Mouse (Mus musculus) hindbrain, embryonic 16.5 days (tissue): ENCODE measurements around the gene Mtus2. TPM values are rescaled to one million over a fixed set of nuclear protein-coding genes. Genes with fewer than 3 reads are reported as not detected.
"Not testable (repeated sequence)": the region's sequence is repeated elsewhere in the genome, so short reads cannot be mapped to it uniquely, and the experiment has no call there.

ENCODE experiments used
- ATAC-seq: fragments of 200-750 bp; cut with Nextera tagmentation; 2 replicates; pipeline ENCODE4 v1.8.0; 2017; ENCODE audit warnings: moderate TSS enrichment, moderate library complexity
- H3K27ac ChIP-seq: fragments of 300-500 bp; sonication (generic); 2 replicates; pipeline ENCODE4 v1.5.1; 2014; ENCODE audit warnings: low read depth, mild to moderate bottlenecking, control low read depth, low read length, moderate library complexity
- H3K27me3 ChIP-seq: fragments of 300-500 bp; sonication (generic); replicated peaks from 2 replicates; pipeline ENCODE4 v1.6.1; 2014; ENCODE audit warnings: low read length; ENCODE audit not compliant: control insufficient read depth, insufficient read depth
- H3K36me3 ChIP-seq: fragments of 300-500 bp; sonication (generic); 2 replicates; pipeline ENCODE4 v1.6.1; 2014; ENCODE audit warnings: mild to moderate bottlenecking, low read length, moderate library complexity, mixed read lengths; ENCODE audit not compliant: control insufficient read depth, insufficient read depth
- H3K4me1 ChIP-seq: fragments of 300-500 bp; sonication (generic); 2 replicates; pipeline ENCODE4 v1.6.1; 2014; ENCODE audit warnings: low read depth, low read length; ENCODE audit not compliant: control insufficient read depth, insufficient read depth
- H3K4me2 ChIP-seq: fragments of 300-500 bp; sonication (generic); 2 replicates; pipeline ENCODE4 v1.6.1; 2014; ENCODE audit warnings: mild to moderate bottlenecking, low read length, control low read depth, moderate library complexity
- H3K4me3 ChIP-seq: fragments of 300-500 bp; sonication (generic); 2 replicates; pipeline ENCODE4 v1.5.1; 2014; ENCODE audit warnings: mild to moderate bottlenecking, low read length, control low read depth, moderate library complexity
- H3K9ac ChIP-seq: fragments of 300-500 bp; sonication (generic); 2 replicates; pipeline ENCODE4 v1.6.1; 2014; ENCODE audit warnings: low read depth, mild to moderate bottlenecking, control low read depth, low read length, moderate library complexity
- H3K9me3 ChIP-seq: fragments of 300-500 bp; sonication (generic); 2 replicates; pipeline ENCODE4 v1.6.1; 2014; ENCODE audit warnings: mild to moderate bottlenecking, low read length, moderate library complexity; ENCODE audit not compliant: control insufficient read depth
- WGBS: fragments of 180-500 bp; shearing (Covaris S2); extraction: QIAGEN DNeasy Blood & Tissue Kit; methylation state at CpG from one replicate; pipeline ENCODE4 v1.1.7; 2014; 5-methylcytosine and 5-hydroxymethylcytosine counted together
- polyA plus RNA-seq: library from polyadenylated mRNA; unstranded; fragments of >200 nt; fragmentation: Nextera tagmentation; extraction: Ambion mirVana; gene quantifications from 2 replicates; pipeline ENCODE4 v1.2.1, GENCODE M21; 2015

The Mtus2 gene
- polyA plus RNA-seq, 1 experiment from 2014 or later: 34.8 TPM

GRCm38 (mm10) chr5:147924621-147925020 lies 32.5 kb upstream of the Mtus2 start:
- ATAC-seq: no peak
- Histone ChIP-seq H3K36me3 (no peaks in the 10 kb centered on the region), H3K4me3 (no peak overlapping the region), H3K9me3 (no peaks in the 10 kb centered on the region), H3K27me3 (no peaks in the 10 kb centered on the region), H3K4me1 (no peaks in the 10 kb centered on the region), H3K9ac (no peak overlapping the region), H3K4me2 (no peak overlapping the region), H3K27ac (no peak overlapping the region)
- 86% methylated on average over 5 of the region's 5 CpGs for WGBS

- no peak for ATAC-seq
- WGBS: 69% methylated on average over 15 of the region's 15 CpGs
- H3K4me1 ChIP-seq: no peaks in the 10 kb centered on the region
Observed at GRCm38 (mm10) chr5:147925935-147926604, 31.1 kb upstream of the Mtus2 start.

GRCm38 (mm10) chr5:147928668-147929497 lies 28.2 kb upstream of the Mtus2 start:
- no peak for ATAC-seq
- H3K4me3 ChIP-seq: no peak overlapping the region
- 82% methylated on average over 7 of the region's 7 CpGs for WGBS

More at GRCm38 (mm10) chr5:147925935-147926604, 31.1 kb upstream of the Mtus2 start:
- Histone ChIP-seq H3K4me3 (no peak overlapping the region), H3K36me3 (no peaks in the 10 kb centered on the region), H3K9me3 (no peaks in the 10 kb centered on the region), H3K27ac (no peak overlapping the region), H3K27me3 (no peaks in the 10 kb centered on the region), H3K4me2 (no peak overlapping the region), H3K9ac (no peak overlapping the region)

GRCm38 (mm10) chr5:147935096-147935495 lies 22.0 kb upstream of the Mtus2 start:
- Histone ChIP-seq H3K4me2 (no peak overlapping the region), H3K27me3 (no peaks in the 10 kb centered on the region), H3K4me1 (no peaks in the 10 kb centered on the region), H3K9ac (no peak overlapping the region), H3K36me3 (no peaks in the 10 kb centered on the region), H3K4me3 (no peak overlapping the region), H3K27ac (no peak overlapping the region), H3K9me3 (no peaks in the 10 kb centered on the region; the same call in 1 of the 2 replicates)
- 88% methylated on average over 13 of the region's 13 CpGs for WGBS
- no peak for ATAC-seq

More at GRCm38 (mm10) chr5:147928668-147929497, 28.2 kb upstream of the Mtus2 start:
- Histone ChIP-seq H3K4me1 (no peaks in the 10 kb centered on the region), H3K27ac (no peak overlapping the region), H3K27me3 (no peaks in the 10 kb centered on the region), H3K9ac (no peak overlapping the region), H3K36me3 (no peaks in the 10 kb centered on the region), H3K9me3 (no peaks in the 10 kb centered on the region), H3K4me2 (no peak overlapping the region)

- no peak overlapping the region for H3K4me3 ChIP-seq
- no peaks in the 10 kb centered on the region for H3K36me3 ChIP-seq
- WGBS: 69% methylated on average over 5 of the region's 5 CpGs
- H3K4me1 ChIP-seq: no peaks in the 10 kb centered on the region
- ATAC-seq: no peak
- no peaks in the 10 kb centered on the region; the same call in none of the 2 replicates for H3K9me3 ChIP-seq
- no peak overlapping the region for H3K9ac ChIP-seq
- no peak overlapping the region for H3K4me2 ChIP-seq
- H3K27ac ChIP-seq: no peak overlapping the region
- H3K27me3 ChIP-seq: no peaks in the 10 kb centered on the region
Observed at GRCm38 (mm10) chr5:147939226-147939625, 17.9 kb upstream of the Mtus2 start.

- no peak overlapping the region for H3K9ac ChIP-seq
- ATAC-seq: no peak
Observed at GRCm38 (mm10) chr5:147945000-147945666, 12.0 kb upstream of the Mtus2 start.

GRCm38 (mm10) chr5:147949881-147950280 lies 7.2 kb upstream of the Mtus2 start:
- H3K9me3 ChIP-seq: no peaks in the 10 kb centered on the region
- no peaks in the 10 kb centered on the region for H3K4me1 ChIP-seq
- peak overlapping the region; percentile 12; the same call in 1 of the 2 replicates for H3K4me2 ChIP-seq
- no peaks in the 10 kb centered on the region for H3K27me3 ChIP-seq
- H3K9ac ChIP-seq: no peak overlapping the region
- no peak overlapping the region for H3K27ac ChIP-seq
- WGBS: 65% methylated on average over 14 of the region's 14 CpGs
- no peak overlapping the region for H3K4me3 ChIP-seq
- no peak for ATAC-seq
- no peaks in the 10 kb centered on the region for H3K36me3 ChIP-seq

More at GRCm38 (mm10) chr5:147945000-147945666, 12.0 kb upstream of the Mtus2 start:
- Histone ChIP-seq H3K36me3 (no peaks in the 10 kb centered on the region), H3K27me3 (no peaks in the 10 kb centered on the region), H3K4me1 (no peaks in the 10 kb centered on the region), H3K4me2 (no peak overlapping the region), H3K4me3 (no peak overlapping the region), H3K27ac (no peak overlapping the region), H3K9me3 (no peaks in the 10 kb centered on the region; the same call in 1 of the 2 replicates)
- 41% methylated on average over 5 of the region's 5 CpGs for whole genome bisulfite sequencing

- Histone ChIP-seq H3K36me3 (no peaks in the 10 kb centered on the region), H3K4me2 (no peak overlapping the region), H3K27ac (no peak overlapping the region), H3K4me1 (peaks cover 4% of the 10 kb centered on the region), H3K27me3 (no peaks in the 10 kb centered on the region; the same call in 1 of the 2 replicates), H3K4me3 (no peak overlapping the region), H3K9ac (no peak overlapping the region), H3K9me3 (no peaks in the 10 kb centered on the region)
- no peak for ATAC-seq
- 43% methylated on average over 2 of the region's 2 CpGs for WGBS
Observed at GRCm38 (mm10) chr5:147951751-147952150, 5.4 kb upstream of the Mtus2 start.

GRCm38 (mm10) chr5:147953181-147953580 lies 3.9 kb upstream of the Mtus2 start:
- H3K9me3 ChIP-seq, H3K9ac ChIP-seq, H3K27me3 ChIP-seq, ATAC-seq, H3K4me2 ChIP-seq, H3K4me3 ChIP-seq, H3K4me1 ChIP-seq, H3K36me3 ChIP-seq, H3K27ac ChIP-seq: not testable (repeated sequence)
- WGBS: 91% methylated on average over 5 of the region's 5 CpGs
